Mouse (Mus musculus): ENCODE results near the gene Iqub.
A peak's percentile ranks its signal among the peaks of the same experiment; 100 is the strongest.

Gene Iqub

GRCm38 (mm10) chr6:24514552-24515284 lies at the start of gene Iqub:
TSS of gene Iqub (minus strand) at chr6:24515067.
- peak; percentile 49; the same call in 1 of the 2 replicates for TF ChIP-seq GATA4 (IDR thresholded peaks at IDR 0.05; ENCODE audit: insufficient replicate concordance, low read length)

GRCm38 (mm10) chr6:24564081-24564480 lies 49.2 kb upstream of the Iqub start:
- no peak for TF ChIP-seq GATA4 (IDR thresholded peaks at IDR 0.05; ENCODE audit: insufficient replicate concordance, low read length)

GRCm38 (mm10) chr6:24555488-24555887 lies 40.6 kb upstream of the Iqub start:
- no peak for TF ChIP-seq GATA4 (IDR thresholded peaks at IDR 0.05; ENCODE audit: insufficient replicate concordance, low read length)

- TF ChIP-seq GATA4 (IDR thresholded peaks at IDR 0.05; ENCODE audit: insufficient replicate concordance, low read length): no peak
Measured at GRCm38 (mm10) chr6:24554427-24555086, 39.7 kb upstream of the Iqub start.

GRCm38 (mm10) chr6:24552046-24552445 lies 37.2 kb upstream of the Iqub start:
- no peak for TF ChIP-seq GATA4 (IDR thresholded peaks at IDR 0.05; ENCODE audit: insufficient replicate concordance, low read length)

- no peak for TF ChIP-seq GATA4 (IDR thresholded peaks at IDR 0.05; ENCODE audit: insufficient replicate concordance, low read length)
Measured at GRCm38 (mm10) chr6:24549801-24550200, 34.9 kb upstream of the Iqub start.

GRCm38 (mm10) chr6:24546716-24547420 lies 32.0 kb upstream of the Iqub start:
- 0 out of 2 replicates have a peak, but pooled peaks have one; percentile 26 for TF ChIP-seq GATA4 (IDR thresholded peaks at IDR 0.05; ENCODE audit: insufficient replicate concordance, low read length)

- no peak for TF ChIP-seq GATA4 (IDR thresholded peaks at IDR 0.05; ENCODE audit: insufficient replicate concordance, low read length)
Measured at GRCm38 (mm10) chr6:24543119-24543591, 28.3 kb upstream of the Iqub start.

- no peak for TF ChIP-seq GATA4 (IDR thresholded peaks at IDR 0.05; ENCODE audit: insufficient replicate concordance, low read length)
Measured at GRCm38 (mm10) chr6:24542393-24542792, 27.5 kb upstream of the Iqub start.

- TF ChIP-seq GATA4 (IDR thresholded peaks at IDR 0.05; ENCODE audit: insufficient replicate concordance, low read length): no peak
Measured at GRCm38 (mm10) chr6:24540106-24540505, 25.2 kb upstream of the Iqub start.

GRCm38 (mm10) chr6:24538435-24538834 lies 23.6 kb upstream of the Iqub start:
- no peak for TF ChIP-seq GATA4 (IDR thresholded peaks at IDR 0.05; ENCODE audit: insufficient replicate concordance, low read length)

GRCm38 (mm10) chr6:24532804-24533203 lies 17.9 kb upstream of the Iqub start:
- no peak for TF ChIP-seq GATA4 (IDR thresholded peaks at IDR 0.05; ENCODE audit: insufficient replicate concordance, low read length)

- no peak for TF ChIP-seq GATA4 (IDR thresholded peaks at IDR 0.05; ENCODE audit: insufficient replicate concordance, low read length)
Measured at GRCm38 (mm10) chr6:24530711-24531420, 16.0 kb upstream of the Iqub start.

GRCm38 (mm10) chr6:24530166-24530565 lies 15.3 kb upstream of the Iqub start:
- no peak for TF ChIP-seq GATA4 (IDR thresholded peaks at IDR 0.05; ENCODE audit: insufficient replicate concordance, low read length)

GRCm38 (mm10) chr6:24528064-24528243 lies 13.1 kb upstream of the Iqub start, which contains the start of gene Asb15:
TSS of gene Asb15 (plus strand) at chr6:24528144.
- TF ChIP-seq GATA4 (IDR thresholded peaks at IDR 0.05; ENCODE audit: insufficient replicate concordance, low read length): no peak
